In genomic region chr7:34656632-34657031, GRCm38 (mm10) we compare ENCODE assay signal across 8 mouse cellular contexts. TPM values are rescaled to one million over a fixed set of nuclear protein-coding genes. Genes with fewer than 3 reads are reported as not detected.
DNase-seq lines count a peak whose midpoint lies in the region; ATAC-seq and TF ChIP-seq lines count a peak whose summit lies in the region.

Gene Kctd15 (minus strand): TSS chr7:34656732.

- TF ChIP-seq POLR2A in small intestine, adult 2 months (IDR thresholded peaks at IDR 0.05; ENCODE audit: low read depth, low read length): no peak

- H3K4me1 ChIP-seq in small intestine, adult 2 months (ENCODE audit: control insufficient read depth, insufficient read depth, insufficient read length, low read length): no peaks in the 10 kb centered on the region

- no peak for DNase-seq in frontal cortex, adult 2 months (ENCODE audit: extremely low spot score in 1 of 2, low spot score in 1 of 2)
- DNase-seq in urinary bladder, adult 2 months (ENCODE audit: low spot score): no peak
- no peak for DNase-seq in urinary bladder, postnatal 14 days (ENCODE audit: low spot score)
- no peak for DNase-seq in left cerebral cortex, postnatal 25 days (ENCODE audit: low spot score in 2 of 2)
- DNase-seq in cerebellum, adult 8-10 months: no peak
- DNase-seq in frontal cortex, postnatal 10 days (ENCODE audit: low spot score in 2 of 2): no peak

- intact Hi-C loops in left cerebral cortex, postnatal 25 days (cut with DNase I): loop anchor here (5.0 kb wide), 1 partner anchor 164 kb away; no protein-coding TSS in a partner anchor

- ATAC-seq in frontal cortex, adult (ENCODE audit: low TSS enrichment): no peak

- WGBS in small intestine, adult 2 months: 78% methylated on average over 5 of the region's 5 CpGs

- TF ChIP-seq CTCF in small intestine, adult 2 months (IDR thresholded peaks at IDR 0.05; ENCODE audit: extremely low read depth, insufficient read length, insufficient replicate concordance, low read depth, low read length): no peak

- no peaks in the 10 kb centered on the region for H3K36me3 ChIP-seq in small intestine, adult 2 months (ENCODE audit: control insufficient read depth, insufficient read depth, low read length)

- peaks cover 12% of the 10 kb centered on the region for H3K27me3 ChIP-seq in small intestine, adult 2 months (ENCODE audit: control insufficient read depth, insufficient read depth, low read length)

- peak within 1 kb of the TSS; percentile 82 for H3K4me3 ChIP-seq in small intestine, adult 2 months (ENCODE audit: low read depth, low read length)

- no peak within 1 kb of the TSS for H3K27ac ChIP-seq in small intestine, adult 2 months (ENCODE audit: insufficient read depth, low read depth, low read length)

RNA-seq across cellular contexts. Expression of gene Kctd15, which starts in this region (rescaled TPM):
- 25.0 and 25.4 TPM in 2 replicates for polyA plus RNA-seq in frontal cortex, adult 2 months (2012; rRNA removed)
- polyA plus RNA-seq in urinary bladder, adult 2 months (2012; rRNA removed): 63.9 and 67.8 TPM in 2 replicates
- 10 to 100 TPM; 14.6 TPM for total RNA-seq in left cerebral cortex, postnatal 25 days (2021)
- 5.9 and 6.2 TPM in 2 replicates for polyA plus RNA-seq in small intestine, adult 2 months (2012; rRNA removed)
